Mouse (Mus musculus) liver, adult 2 months (tissue): Measurements from ENCODE around the gene Myl9. TPM values are rescaled to one million over a fixed set of nuclear protein-coding genes. Genes with fewer than 3 reads are reported as not detected.

Source experiments
- DNase-seq: peaks from one replicate; pipeline ENCODE4 v3.0.0-alpha.2; 2011; ENCODE audit warnings: low read depth, low spot score; ENCODE audit errors: extremely low read depth
- H3K27ac ChIP-seq: fragments of 200-500 bp; replicated peaks from 2 replicates; pipeline ENCODE4 v1.5.1; 2012; ENCODE audit warnings: low read depth, mild to moderate bottlenecking, control low read depth, inconsistent platforms, low read length; ENCODE audit not compliant: insufficient read depth
- H3K27me3 ChIP-seq: fragments of 200-500 bp; 2 replicates; pipeline ENCODE4 v1.6.1; 2012; ENCODE audit warnings: mild to moderate bottlenecking, moderate library complexity, low read length, inconsistent platforms; ENCODE audit not compliant: control insufficient read depth, insufficient read depth
- H3K36me3 ChIP-seq: fragments of 200-500 bp; 2 replicates; pipeline ENCODE4 v1.6.1; 2012; ENCODE audit warnings: low read length, inconsistent platforms; ENCODE audit not compliant: control insufficient read depth, insufficient read depth
- H3K4me1 ChIP-seq: fragments of 200-500 bp; 2 replicates; pipeline ENCODE4 v1.6.1; 2011; ENCODE audit warnings: low read length; ENCODE audit not compliant: control insufficient read depth, insufficient read depth
- H3K4me3 ChIP-seq: fragments of 200-500 bp; 2 replicates; pipeline ENCODE4 v1.5.1; 2011; ENCODE audit warnings: low read depth, mild to moderate bottlenecking, control low read depth, low read length, moderate library complexity; ENCODE audit not compliant: insufficient read depth
- H3K79me2 ChIP-seq: fragments of 200-500 bp; 2 replicates; pipeline ENCODE4 v1.6.1; 2012; ENCODE audit warnings: inconsistent platforms, mild to moderate bottlenecking, low read length, moderate library complexity; ENCODE audit not compliant: control insufficient read depth, insufficient read depth
- H3K9ac ChIP-seq: fragments of 200-500 bp; 2 replicates; pipeline ENCODE4 v1.6.1; 2012; ENCODE audit warnings: low read depth, mild to moderate bottlenecking, control low read depth, inconsistent platforms, low read length
- CTCF ChIP-seq: fragments of 200-500 bp; IDR thresholded peaks from 2 replicates; pipeline ENCODE4 v1.5.1; 2011; ENCODE audit warnings: low read depth, low read length, control low read depth
- POLR2A ChIP-seq: fragments of 200-500 bp; IDR thresholded peaks from 2 replicates; pipeline ENCODE4 v1.6.1; 2011; ENCODE audit warnings: low read length, control low read depth; ENCODE audit not compliant: insufficient read depth; ENCODE audit errors: extremely low read depth
- WGBS: fragments of 180-500 bp; shearing (Covaris S2); methylation state at CpG from one replicate; pipeline ENCODE4 v1.1.7; 2018; 5-methylcytosine and 5-hydroxymethylcytosine counted together
- polyA plus RNA-seq: library from polyadenylated mRNA; depleted of rRNA; stranded (reverse); fragments of >200 nt; gene quantifications from 2 replicates; pipeline ENCODE4 v1.2.3, GENCODE M21; 2012
- total RNA-seq: library from RNA; depleted of rRNA; stranded (reverse); fragments of >200 nt; gene quantifications from 2 replicates; pipeline ENCODE4 v1.2.3, GENCODE M21; 2014

The Myl9 gene
- total and polyA plus RNA-seq, 2 experiments = 4.6 to 5.6 TPM

DNA sequence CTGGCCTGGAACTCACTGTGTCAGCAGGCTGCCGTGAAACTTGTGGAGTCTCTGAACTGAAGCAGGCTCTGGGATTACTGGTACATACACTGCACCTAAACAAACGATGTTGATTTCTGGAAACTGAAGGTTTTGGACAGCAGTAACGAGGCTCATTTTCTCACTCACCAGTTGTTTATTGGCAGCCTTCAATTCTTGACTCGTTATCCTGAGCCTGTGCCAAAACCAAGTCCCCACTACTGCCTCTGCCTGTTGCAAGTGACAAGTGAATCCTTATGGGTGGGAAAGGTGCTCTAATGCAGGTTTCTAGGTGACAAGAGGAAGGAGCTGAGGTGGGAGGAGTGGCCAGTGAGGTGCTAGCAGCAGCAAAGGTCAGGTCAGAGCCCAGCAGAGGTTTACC is 33.2 kb upstream of the Myl9 start:
- no peak for DNase-seq
- TF ChIP-seq CTCF = no peak
- no peak for TF ChIP-seq POLR2A
- Histone ChIP-seq H3K79me2 (peaks cover 7% of the 10 kb centered on the region), H3K9ac (no peak overlapping the region), H3K4me3 (no peak overlapping the region), H3K27ac (no peak overlapping the region), H3K36me3 (no peaks in the 10 kb centered on the region), H3K4me1 (no peaks in the 10 kb centered on the region; the same call in 1 of the 2 replicates), H3K27me3 (no peaks in the 10 kb centered on the region)
- WGBS = 38% methylated on average over 4 of the region's 4 CpGs

GRCm38 (mm10) chr2:156743248-156743647 is 32.0 kb upstream of the Myl9 start:
- Histone ChIP-seq H3K9ac (no peak overlapping the region), H3K4me3 (no peak overlapping the region), H3K36me3 (no peaks in the 10 kb centered on the region), H3K4me1 (no peaks in the 10 kb centered on the region; the same call in 1 of the 2 replicates), H3K27ac (no peak overlapping the region), H3K27me3 (no peaks in the 10 kb centered on the region), H3K79me2 (peaks cover 7% of the 10 kb centered on the region)
- no peak for TF ChIP-seq CTCF
- no peak for TF ChIP-seq POLR2A
- DNase-seq = no peak
- WGBS = 88% methylated on average over 3 of the region's 3 CpGs

GRCm38 (mm10) chr2:156744414-156744813 is 30.8 kb upstream of the Myl9 start:
- no peak overlapping the region for H3K4me3 ChIP-seq
- WGBS = over 99% methylated on average over 5 of the region's 5 CpGs
- no peak overlapping the region for H3K9ac ChIP-seq
- no peak for DNase-seq
- peaks cover 2% of the 10 kb centered on the region; the same call in 1 of the 2 replicates for H3K36me3 ChIP-seq
- no peaks in the 10 kb centered on the region for H3K27me3 ChIP-seq
- H3K79me2 ChIP-seq = peaks cover 6% of the 10 kb centered on the region
- TF ChIP-seq POLR2A = no peak
- TF ChIP-seq CTCF = no peak
- no peak overlapping the region for H3K27ac ChIP-seq
- H3K4me1 ChIP-seq = no peaks in the 10 kb centered on the region; the same call in 1 of the 2 replicates

- Histone ChIP-seq H3K27ac (no peak overlapping the region), H3K36me3 (peaks cover 9% of the 10 kb centered on the region; the same call in 1 of the 2 replicates), H3K79me2 (no peaks in the 10 kb centered on the region; the same call in 1 of the 2 replicates), H3K4me1 (no peaks in the 10 kb centered on the region), H3K4me3 (no peak overlapping the region), H3K9ac (no peak overlapping the region), H3K27me3 (no peaks in the 10 kb centered on the region)
- WGBS = 86% methylated on average over 3 of the region's 3 CpGs
- TF ChIP-seq CTCF (no peak), POLR2A (no peak)
- DNase-seq = no peak
These were observed 27.9 kb upstream of the Myl9 start for GRCm38 (mm10) chr2:156747315-156747714.

DNA sequence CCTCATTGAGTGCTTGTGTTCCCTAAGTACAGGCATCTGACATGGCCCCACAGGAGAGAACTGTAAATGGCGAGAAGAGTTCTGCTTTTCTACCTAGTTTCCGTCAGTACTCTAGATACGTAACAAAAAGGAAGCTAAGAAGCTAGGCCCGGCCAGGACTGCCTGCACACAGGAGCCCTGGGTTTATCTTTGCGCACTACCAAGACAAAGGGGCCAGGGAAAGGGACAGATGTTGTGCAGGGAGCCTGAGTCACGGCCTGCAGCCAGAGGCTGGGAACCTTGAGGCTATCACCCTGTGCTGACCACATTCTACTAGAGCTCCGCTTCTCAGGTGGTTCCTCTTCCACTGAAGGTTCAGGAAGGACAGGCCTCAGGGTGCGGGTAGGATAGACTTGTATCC is 25.5 kb upstream of the Myl9 start:
- Histone ChIP-seq H3K4me3 (no peak overlapping the region), H3K4me1 (no peaks in the 10 kb centered on the region), H3K36me3 (peaks cover 14% of the 10 kb centered on the region; the same call in 1 of the 2 replicates), H3K79me2 (no peaks in the 10 kb centered on the region), H3K9ac (no peak overlapping the region), H3K27me3 (no peaks in the 10 kb centered on the region), H3K27ac (no peak overlapping the region)
- TF ChIP-seq CTCF (no peak), POLR2A (no peak)
- no peak for DNase-seq
- WGBS = 95% methylated on average over 8 of the region's 8 CpGs

DNA sequence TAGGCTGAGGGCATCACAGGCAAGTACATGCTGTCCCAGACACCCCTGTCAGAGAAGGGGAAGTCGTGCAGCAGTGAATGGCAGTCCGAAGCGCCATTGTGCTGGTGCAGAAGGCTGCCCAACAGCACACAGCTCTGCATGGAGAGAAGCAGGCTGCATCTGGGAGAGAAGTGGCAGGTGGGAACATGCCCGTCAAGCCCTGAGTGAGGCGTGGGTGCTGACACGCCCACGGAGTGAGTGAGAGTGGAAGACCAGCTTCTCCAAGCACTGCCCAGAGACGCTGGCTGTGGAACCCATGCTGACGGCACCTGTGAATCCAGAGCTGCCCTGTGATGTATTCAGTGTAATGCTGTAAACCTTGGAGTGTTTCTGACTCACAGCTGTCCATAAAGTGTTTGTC is 18.3 kb upstream of the Myl9 start:
- H3K9ac ChIP-seq = no peak overlapping the region
- no peak overlapping the region for H3K27ac ChIP-seq
- H3K36me3 ChIP-seq = peaks cover 17% of the 10 kb centered on the region
- no peak for DNase-seq
- H3K4me3 ChIP-seq = no peak overlapping the region
- no peaks in the 10 kb centered on the region for H3K79me2 ChIP-seq
- no peaks in the 10 kb centered on the region for H3K4me1 ChIP-seq
- no peaks in the 10 kb centered on the region for H3K27me3 ChIP-seq
- WGBS = 96% methylated on average over 9 of the region's 9 CpGs
- TF ChIP-seq POLR2A = no peak
- TF ChIP-seq CTCF = no peak
